Mouse (Mus musculus) T-cell, adult 2 months (primary cell): ENCODE results near the gene Dhx40.

Experiments
- DNase-seq: peaks from one replicate; pipeline ENCODE4 v3.0.0; 2022; ENCODE audit warnings: low spot score

Gene Dhx40

GRCm38 (mm10) chr11:86807505-86807989 is at the start of gene Dhx40:
Gene Dhx40 (minus strand): TSS chr11:86807746.
- peak; percentile 93 for DNase-seq

- no peak for DNase-seq
These were observed 48.3 kb upstream of the Dhx40 start for GRCm38 (mm10) chr11:86855639-86856425.

GRCm38 (mm10) chr11:86853081-86853480 is 45.5 kb upstream of the Dhx40 start:
- no peak for DNase-seq

- DNase-seq = no peak
These were observed 45.0 kb upstream of the Dhx40 start for GRCm38 (mm10) chr11:86852534-86853054.

DNA sequence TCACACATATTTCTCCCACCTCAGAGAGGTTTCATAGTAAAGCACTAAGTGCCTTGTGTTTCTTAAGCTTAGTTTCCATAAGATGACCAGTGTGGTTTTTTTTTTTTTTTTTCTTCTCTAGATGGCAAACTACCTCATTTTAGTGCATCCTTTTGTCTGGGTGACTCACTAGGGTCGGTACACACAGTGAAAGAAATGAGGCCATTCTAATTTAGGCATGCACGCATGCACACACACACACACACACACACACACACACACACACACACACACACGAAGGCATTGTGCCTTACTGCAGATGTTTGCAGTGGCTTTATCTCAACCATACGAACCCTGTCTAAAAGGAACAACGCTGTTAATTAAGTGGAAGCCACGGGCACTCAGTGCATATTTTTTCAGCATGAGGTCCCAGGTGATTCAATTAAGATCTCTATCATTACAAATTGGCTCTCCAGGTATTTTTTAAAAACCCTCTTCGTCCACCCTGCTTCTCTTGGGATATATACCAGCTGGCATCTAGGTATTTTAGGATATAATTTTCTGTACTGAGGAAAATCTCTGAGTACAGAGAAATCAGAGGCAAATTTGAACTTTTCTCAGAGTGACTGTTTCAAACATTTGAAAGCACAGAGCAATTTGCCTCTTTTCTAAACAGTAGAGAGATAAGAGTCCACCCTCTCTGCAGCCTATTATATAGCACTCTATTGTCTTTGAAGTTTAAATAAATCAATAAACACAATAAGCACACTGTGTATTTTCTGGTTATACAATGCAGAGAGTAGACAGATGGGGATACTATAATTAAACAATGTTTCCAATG is 44.4 kb upstream of the Dhx40 start:
- DNase-seq = no peak

DNA sequence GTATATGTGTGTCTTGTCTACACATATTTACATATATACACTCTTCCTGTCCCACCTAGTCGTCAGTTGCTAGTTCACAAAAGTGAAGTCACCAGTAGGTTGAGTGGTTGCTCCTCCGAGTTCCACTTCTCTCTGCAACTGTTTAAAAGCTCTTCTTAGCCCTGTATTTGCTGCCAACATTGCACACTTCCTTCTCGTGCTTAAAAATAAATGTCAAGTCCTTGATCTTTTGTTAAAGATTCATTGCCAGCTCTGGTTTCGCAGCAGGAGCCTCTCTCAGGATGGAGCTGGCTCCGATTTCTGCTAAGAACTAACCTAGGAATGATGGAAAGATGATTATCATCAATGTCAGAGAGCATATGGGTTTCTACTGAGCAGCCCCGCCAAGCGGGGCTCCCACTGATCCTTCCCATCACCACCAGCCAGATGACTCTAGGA is 43.7 kb upstream of the Dhx40 start:
- DNase-seq = no peak

DNA sequence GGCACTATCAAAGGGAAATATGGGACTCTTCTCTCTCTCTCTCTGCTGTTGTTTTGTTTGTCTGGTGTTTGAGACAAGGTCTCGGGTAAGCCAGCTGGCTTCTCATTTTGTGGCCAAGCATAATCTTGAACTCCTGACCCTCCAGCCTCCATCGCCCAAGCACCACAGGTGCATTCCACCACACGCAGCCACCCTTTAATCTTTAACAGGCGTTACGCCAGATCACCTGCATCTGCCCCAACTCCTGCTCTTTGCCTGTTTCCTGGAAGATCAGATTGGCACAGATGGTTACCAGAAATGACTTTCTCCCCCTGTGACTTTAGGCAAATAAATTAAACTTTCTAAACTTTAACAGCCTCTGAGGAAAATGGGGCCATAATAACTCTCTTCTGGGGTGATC is 36.3 kb upstream of the Dhx40 start:
- DNase-seq = no peak

DNA sequence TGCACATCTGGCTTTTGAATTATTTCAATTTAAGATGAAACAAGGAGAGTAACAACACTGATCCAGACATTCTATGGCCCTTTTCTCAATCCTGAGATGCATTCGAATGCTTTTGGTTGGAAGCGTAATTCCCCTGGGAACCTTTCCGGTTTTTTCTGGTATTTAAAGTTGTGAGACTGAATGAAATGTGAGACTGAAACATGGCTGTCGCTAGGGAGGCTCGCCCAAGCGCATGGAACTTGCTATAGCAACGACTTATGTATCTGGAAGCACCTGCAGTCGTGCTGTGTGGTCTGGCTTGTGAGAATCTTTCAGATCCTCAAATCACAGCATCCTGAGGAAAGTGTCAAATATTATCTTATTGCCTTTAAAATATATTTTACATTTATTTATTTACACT is 33.7 kb upstream of the Dhx40 start:
- DNase-seq = no peak

DNA sequence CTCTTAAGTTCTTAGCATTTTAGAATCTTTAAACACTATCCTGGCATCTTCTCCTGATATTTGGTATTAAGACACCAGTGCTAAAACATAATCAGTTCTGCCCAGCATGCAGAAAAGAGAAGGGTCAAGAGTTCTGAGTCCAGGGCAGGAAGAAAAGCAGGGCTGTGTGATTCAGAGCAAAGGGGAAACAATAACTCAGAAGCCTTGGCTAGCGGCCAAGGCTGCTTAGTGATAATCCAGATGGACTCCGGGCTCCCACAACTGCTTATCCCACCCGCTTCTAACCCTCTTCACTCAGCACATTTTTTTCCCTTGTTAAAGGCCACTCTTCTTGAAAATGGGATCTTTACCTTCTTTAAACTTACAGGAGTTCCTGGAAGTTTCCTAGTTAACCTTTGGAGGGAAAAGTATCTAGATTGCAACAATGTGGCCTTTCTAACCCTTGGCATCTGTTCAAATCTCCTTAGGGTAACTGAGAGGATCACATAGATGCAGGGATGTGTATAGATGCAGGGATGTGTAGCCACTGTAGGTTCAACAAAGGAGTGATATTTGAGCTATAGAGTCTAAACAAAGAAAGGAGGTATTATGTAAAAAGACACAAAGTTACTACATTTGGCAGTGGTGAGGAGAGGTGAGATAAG is 33.1 kb upstream of the Dhx40 start:
- DNase-seq = no peak

GRCm38 (mm10) chr11:86839716-86840447 is 32.3 kb upstream of the Dhx40 start:
- DNase-seq = peak; percentile 34

DNA sequence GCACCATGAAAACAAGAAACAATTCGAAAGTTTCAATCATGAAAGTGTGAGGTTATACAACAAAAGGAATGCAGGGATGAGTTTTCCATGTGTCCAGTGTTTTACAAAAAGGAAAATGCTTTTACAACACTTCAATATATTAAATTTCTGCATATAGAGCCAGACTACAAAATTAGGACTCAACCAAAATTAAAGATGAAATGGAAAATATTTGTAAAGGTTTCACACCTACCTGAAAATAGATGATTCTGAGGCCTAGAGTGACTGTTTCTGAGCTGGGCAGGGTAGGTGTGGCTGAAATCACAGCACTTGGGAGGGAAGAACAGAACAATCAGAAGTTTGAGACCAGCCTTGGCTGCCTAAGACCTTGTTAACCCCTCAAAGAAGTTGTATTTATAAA is 31.2 kb upstream of the Dhx40 start:
- DNase-seq = no peak

GRCm38 (mm10) chr11:86836366-86836765 is 28.8 kb upstream of the Dhx40 start:
- DNase-seq = peak; percentile 79

DNA sequence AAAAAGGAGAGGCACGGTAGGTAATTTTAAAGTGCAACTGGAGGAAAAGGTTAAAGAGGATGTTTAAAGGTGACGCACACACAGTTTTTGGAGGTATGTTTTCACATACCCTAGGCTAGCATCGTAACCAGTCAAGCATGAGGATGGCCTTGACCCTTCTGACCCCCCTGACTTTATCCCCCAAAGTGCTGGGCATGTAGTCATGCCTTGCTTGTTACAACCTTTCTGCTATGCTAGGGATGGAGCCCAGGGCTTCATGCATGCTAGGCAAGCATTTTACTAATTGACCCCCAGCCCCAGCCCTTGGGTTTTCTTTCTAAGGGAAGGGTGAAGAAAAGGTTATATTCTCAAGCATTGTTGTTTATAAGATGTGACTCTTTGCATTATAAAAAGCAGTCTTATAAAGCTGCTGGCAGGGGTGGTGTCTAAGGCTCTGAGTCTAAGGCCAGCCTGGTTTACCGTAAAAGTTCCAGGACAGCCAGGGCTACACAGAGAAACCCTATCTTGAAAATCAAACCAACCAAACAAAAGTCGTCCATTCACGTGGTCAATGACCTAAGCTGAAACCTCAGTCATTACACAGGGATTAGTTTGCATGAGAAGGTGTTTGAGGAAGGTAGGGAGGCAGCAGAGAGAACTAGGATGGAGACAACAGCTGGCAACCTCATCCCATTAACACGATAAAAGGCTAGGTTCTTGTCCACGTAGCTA is 27.2 kb upstream of the Dhx40 start:
- no peak for DNase-seq

DNA sequence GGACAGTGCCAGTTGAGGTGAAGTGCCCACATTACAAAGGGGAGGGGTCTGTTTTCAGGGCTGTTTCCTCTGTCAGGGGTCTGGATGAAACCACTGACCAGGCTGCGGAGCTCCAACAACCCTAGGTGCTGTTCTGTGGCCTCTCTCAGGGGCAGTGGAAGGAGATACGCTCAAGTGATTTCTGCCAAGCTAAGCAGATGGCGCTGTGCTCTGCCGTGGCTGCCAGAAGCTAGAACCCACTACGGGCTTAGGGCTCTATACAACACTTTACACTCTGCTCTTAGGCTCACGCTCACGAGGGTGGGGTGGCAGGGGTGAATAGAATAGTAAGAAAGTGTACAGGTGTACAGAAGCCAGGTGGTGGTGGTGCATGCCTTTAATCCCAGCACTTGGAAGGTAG is 26.5 kb upstream of the Dhx40 start:
- no peak for DNase-seq

- DNase-seq = no peak
These were observed 25.6 kb upstream of the Dhx40 start for GRCm38 (mm10) chr11:86833153-86833552.

- peak; percentile 79 for DNase-seq
These were observed 20.9 kb upstream of the Dhx40 start for GRCm38 (mm10) chr11:86828396-86828795.

- DNase-seq = peak; percentile 72
These were observed 20.1 kb upstream of the Dhx40 start for GRCm38 (mm10) chr11:86827476-86828245.

DNA sequence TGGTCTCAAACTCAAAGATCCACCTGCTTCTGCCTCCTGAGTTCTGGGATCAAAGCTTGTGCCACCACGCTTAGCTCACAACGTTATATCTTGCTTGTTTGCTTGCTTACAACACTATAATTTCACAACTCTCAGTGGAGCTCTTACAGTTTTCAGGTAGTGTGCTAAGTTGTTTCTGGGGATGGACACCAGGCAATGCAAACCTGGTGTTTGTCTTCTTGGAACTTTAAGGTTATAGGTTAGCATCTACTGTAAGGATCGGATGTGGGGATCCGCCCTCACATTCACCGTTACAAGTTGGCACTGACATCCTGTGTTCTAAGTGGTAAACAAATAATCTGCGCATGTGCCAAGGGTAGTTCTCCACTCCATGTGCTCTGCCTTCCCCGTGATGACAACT is 16.9 kb upstream of the Dhx40 start:
- peak; percentile 39 for DNase-seq

GRCm38 (mm10) chr11:86822531-86822930 is 15.0 kb upstream of the Dhx40 start:
- peak; percentile 75 for DNase-seq

DNA sequence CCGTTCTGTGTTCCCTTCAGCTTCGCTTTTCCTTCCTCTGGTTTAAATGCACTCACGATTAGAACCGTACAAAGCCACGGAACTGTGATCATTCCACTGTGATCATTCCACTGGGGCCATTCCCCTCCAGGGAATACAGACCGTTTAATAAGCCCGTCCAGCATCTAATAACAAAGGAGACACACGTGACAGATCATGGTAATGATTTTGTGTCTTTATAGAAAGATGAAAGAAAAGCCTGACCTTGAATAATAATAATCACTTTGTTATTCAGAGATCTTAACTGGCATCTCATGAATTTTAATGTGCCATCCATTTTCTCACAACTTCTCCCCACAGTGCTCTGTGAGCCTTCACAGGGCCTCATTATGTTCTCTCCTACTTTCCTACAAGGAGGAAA is 12.0 kb upstream of the Dhx40 start:
- DNase-seq = no peak
